Mouse (Mus musculus): ENCODE measurements around the gene Akr1b8. TPM values are rescaled to one million over a fixed set of nuclear protein-coding genes. Genes with fewer than 3 reads are reported as not detected.
"Not testable (repeated sequence)": the region's sequence is repeated elsewhere in the genome, so short reads cannot be mapped to it uniquely, and the experiment has no call there.

Gene Akr1b8
- polyA plus RNA-seq, 1 experiment from 2014 or later: 9.8 TPM

GRCm38 (mm10) chr6:34413386-34413785, 59.5 kb downstream of the Akr1b8 start:
- not testable (repeated sequence) for H3K9me3 ChIP-seq; H3K27ac ChIP-seq; H3K9ac ChIP-seq; H3K27me3 ChIP-seq; H3K4me2 ChIP-seq; H3K36me3 ChIP-seq; H3K4me3 ChIP-seq; H3K4me1 ChIP-seq; ATAC-seq (ENCODE audit: borderline replicate concordance, extremely low read depth, low FRiP score, low TSS enrichment)
- 31% methylated on average over 1 of the region's 1 CpGs for WGBS

- WGBS: 100% methylated on average over 2 of the region's 2 CpGs
- no peaks in the 10 kb centered on the region for H3K36me3 ChIP-seq
These were observed 62.6 kb downstream of the Akr1b8 start for GRCm38 (mm10) chr6:34416521-34416920.

More at GRCm38 (mm10) chr6:34416521-34416920, 62.6 kb downstream of the Akr1b8 start:
- Histone ChIP-seq H3K27ac (no peak overlapping the region), H3K27me3 (no peaks in the 10 kb centered on the region), H3K4me3 (no peak overlapping the region), H3K9ac (no peak overlapping the region), H3K9me3 (no peaks in the 10 kb centered on the region), H3K4me2 (no peak overlapping the region), H3K4me1 (no peaks in the 10 kb centered on the region)
- no peak for ATAC-seq (ENCODE audit: borderline replicate concordance, extremely low read depth, low FRiP score, low TSS enrichment)

Other genes with a start within 250 kb of the Akr1b8 start
- 59.2 and 61.8 TPM in 2 replicates for gene Slc35b4, start 177.0 kb upstream of the Akr1b8 start, polyA plus RNA-seq (2015; fragmentation: Nextera tagmentation; extraction: Ambion mirVana)
- gene Akr1b3, start 36.6 kb upstream of the Akr1b8 start, polyA plus RNA-seq (2015; fragmentation: Nextera tagmentation; extraction: Ambion mirVana): 146 and 154 TPM in 2 replicates
- 23.7 and 24.5 TPM in 2 replicates for gene Akr1b10, start 30.1 kb downstream of the Akr1b8 start, polyA plus RNA-seq (2015; fragmentation: Nextera tagmentation; extraction: Ambion mirVana)
- gene Akr1b7, start 58.2 kb downstream of the Akr1b8 start, polyA plus RNA-seq (2015; fragmentation: Nextera tagmentation; extraction: Ambion mirVana): 0.65 TPM in 1 of 2 replicates, not detected in the other
- 65.7 and 66.7 TPM in 2 replicates for gene Bpgm, start 122.1 kb downstream of the Akr1b8 start, polyA plus RNA-seq (2015; fragmentation: Nextera tagmentation; extraction: Ambion mirVana)
- 292 and 299 TPM in 2 replicates for gene Cald1, start 244.4 kb downstream of the Akr1b8 start, polyA plus RNA-seq (2015; fragmentation: Nextera tagmentation; extraction: Ambion mirVana)

Data from lung, embryonic 15.5 days (tissue).